Mouse (Mus musculus) limb, embryonic 11.5 days (tissue): Measurements from ENCODE around the gene Mcoln2. TPM values are rescaled to one million over a fixed set of nuclear protein-coding genes. Genes with fewer than 3 reads are reported as not detected.

Experiments
- ATAC-seq: fragments of 200-750 bp; cut with Nextera tagmentation; 2 replicates; pipeline ENCODE4 v1.8.0; 2017; ENCODE audit warnings: low read depth; ENCODE audit not compliant: insufficient number of reproducible peaks, low FRiP score, low TSS enrichment
- DNase-seq: peaks from one replicate; pipeline ENCODE4 v3.0.0-alpha.2; 2015; ENCODE audit warnings: low spot score
- H3K27ac ChIP-seq: fragments of 300-500 bp; sonication (generic); replicated peaks from 2 replicates; pipeline ENCODE4 v1.5.1; 2014; ENCODE audit warnings: low read depth, mild to moderate bottlenecking, low read length
- H3K27me3 ChIP-seq: fragments of 300-500 bp; sonication (generic); 2 replicates; pipeline ENCODE4 v1.6.1; 2014; ENCODE audit warnings: mild to moderate bottlenecking, low read length, mixed read lengths; ENCODE audit not compliant: control insufficient read depth, insufficient read depth
- H3K36me3 ChIP-seq: fragments of 300-500 bp; sonication (generic); 2 replicates; pipeline ENCODE4 v1.6.1; 2014; ENCODE audit warnings: mild to moderate bottlenecking, low read length, moderate library complexity, mixed read lengths; ENCODE audit not compliant: control insufficient read depth, insufficient read depth
- H3K4me1 ChIP-seq: fragments of 300-500 bp; sonication (generic); 2 replicates; pipeline ENCODE4 v1.6.1; 2014; ENCODE audit warnings: low read length, mixed read lengths; ENCODE audit not compliant: control insufficient read depth, insufficient read depth
- H3K4me2 ChIP-seq: fragments of 300-500 bp; sonication (generic); 2 replicates; pipeline ENCODE4 v1.6.1; 2014; ENCODE audit warnings: low read depth, mild to moderate bottlenecking, moderate library complexity; ENCODE audit not compliant: severe bottlenecking
- H3K4me3 ChIP-seq: fragments of 300-500 bp; sonication (generic); 2 replicates; pipeline ENCODE4 v1.5.1; 2014; ENCODE audit warnings: low read depth, low read length
- H3K9ac ChIP-seq: fragments of 300-500 bp; sonication (generic); 2 replicates; pipeline ENCODE4 v1.6.1; 2014; ENCODE audit warnings: mild to moderate bottlenecking, low read length
- H3K9me3 ChIP-seq: fragments of 300-500 bp; sonication (generic); 2 replicates; pipeline ENCODE4 v1.6.1; 2016; ENCODE audit warnings: low read length; ENCODE audit not compliant: control insufficient read depth
- WGBS: fragments of 180-500 bp; shearing (Covaris S2); extraction: QIAGEN DNeasy Blood & Tissue Kit; methylation state at CpG from one replicate; pipeline ENCODE4 v1.1.7; 2014; 5-methylcytosine and 5-hydroxymethylcytosine counted together
- polyA plus RNA-seq: library from polyadenylated mRNA; unstranded; fragments of >200 nt; fragmentation: Nextera tagmentation; extraction: Ambion mirVana; gene quantifications from 2 replicates; pipeline ENCODE4 v1.2.1, GENCODE M21; 2014

The Mcoln2 gene
- polyA plus RNA-seq, 1 experiment from 2014 or later = 0.63 TPM

- Histone ChIP-seq H3K9me3 (no peaks in the 10 kb centered on the region), H3K9ac (no peak overlapping the region), H3K27me3 (no peaks in the 10 kb centered on the region), H3K4me1 (no peaks in the 10 kb centered on the region), H3K4me3 (no peak overlapping the region), H3K36me3 (no peaks in the 10 kb centered on the region), H3K27ac (no peak overlapping the region), H3K4me2 (no peak overlapping the region)
- DNase-seq = peak; percentile 78
- ATAC-seq = no peak
- 33% methylated on average over 13 of the region's 13 CpGs for WGBS
These were observed 35.5 kb downstream of the Mcoln2 start for GRCm38 (mm10) chr3:146184992-146185657.

- Histone ChIP-seq H3K4me3 (no peak overlapping the region), H3K9ac (no peak overlapping the region), H3K27me3 (no peaks in the 10 kb centered on the region), H3K4me1 (no peaks in the 10 kb centered on the region), H3K9me3 (no peaks in the 10 kb centered on the region), H3K27ac (no peak overlapping the region), H3K36me3 (no peaks in the 10 kb centered on the region), H3K4me2 (no peak overlapping the region)
- no peak for ATAC-seq
- 87% methylated on average over 10 of the region's 10 CpGs for WGBS
- DNase-seq = no peak
These were observed 36.4 kb downstream of the Mcoln2 start for GRCm38 (mm10) chr3:146186033-146186432.

- DNase-seq = no peak
- H3K27ac ChIP-seq = no peak overlapping the region
- 70% methylated on average over 10 of the region's 10 CpGs for WGBS
These were observed 40.3 kb downstream of the Mcoln2 start for GRCm38 (mm10) chr3:146189933-146190332.

DNA sequence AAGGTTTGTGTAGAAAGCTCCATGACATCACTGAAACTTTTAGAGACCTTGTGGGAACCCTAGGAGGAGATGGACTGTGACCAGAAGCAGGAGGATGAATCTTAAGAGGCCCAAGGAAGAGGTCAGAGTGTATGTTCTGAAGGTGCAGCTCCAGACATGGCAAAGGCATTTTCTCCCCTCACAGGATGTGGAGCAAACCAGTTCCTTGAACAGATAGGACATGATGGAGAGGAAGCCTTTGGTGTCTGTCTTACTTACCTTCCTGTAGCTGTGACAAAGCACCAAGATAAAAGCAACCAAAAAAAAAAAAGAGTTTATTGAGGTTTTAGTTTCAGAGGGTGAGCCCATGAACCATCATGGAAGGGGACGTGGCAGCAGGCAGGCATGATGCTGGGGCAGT is 42.9 kb downstream of the Mcoln2 start:
- Histone ChIP-seq H3K27me3 (no peaks in the 10 kb centered on the region), H3K36me3 (no peaks in the 10 kb centered on the region), H3K9me3 (no peaks in the 10 kb centered on the region), H3K27ac (no peak overlapping the region), H3K4me1 (no peaks in the 10 kb centered on the region), H3K9ac (no peak overlapping the region), H3K4me2 (no peak overlapping the region), H3K4me3 (no peak overlapping the region)
- WGBS = 86% methylated on average over 1 of the region's 1 CpGs
- ATAC-seq (no peak), DNase-seq (no peak)

More at GRCm38 (mm10) chr3:146189933-146190332, 40.3 kb downstream of the Mcoln2 start:
- no peak overlapping the region for H3K4me3 ChIP-seq
- no peak overlapping the region for H3K9ac ChIP-seq
- no peak for ATAC-seq
- no peaks in the 10 kb centered on the region for H3K4me1 ChIP-seq
- H3K4me2 ChIP-seq = no peak overlapping the region
- H3K27me3 ChIP-seq = no peaks in the 10 kb centered on the region
- no peaks in the 10 kb centered on the region for H3K9me3 ChIP-seq
- H3K36me3 ChIP-seq = no peaks in the 10 kb centered on the region

- no peak for DNase-seq
- 87% methylated on average over 5 of the region's 5 CpGs for WGBS
- no peak overlapping the region for H3K4me2 ChIP-seq
- no peaks in the 10 kb centered on the region for H3K27me3 ChIP-seq
- no peaks in the 10 kb centered on the region for H3K36me3 ChIP-seq
- H3K27ac ChIP-seq = no peak overlapping the region
- H3K9me3 ChIP-seq = no peaks in the 10 kb centered on the region
- H3K4me1 ChIP-seq = no peaks in the 10 kb centered on the region
- no peak overlapping the region for H3K4me3 ChIP-seq
- H3K9ac ChIP-seq = no peak overlapping the region
- no peak for ATAC-seq
These were observed 45.5 kb downstream of the Mcoln2 start for GRCm38 (mm10) chr3:146195153-146195552.

DNA sequence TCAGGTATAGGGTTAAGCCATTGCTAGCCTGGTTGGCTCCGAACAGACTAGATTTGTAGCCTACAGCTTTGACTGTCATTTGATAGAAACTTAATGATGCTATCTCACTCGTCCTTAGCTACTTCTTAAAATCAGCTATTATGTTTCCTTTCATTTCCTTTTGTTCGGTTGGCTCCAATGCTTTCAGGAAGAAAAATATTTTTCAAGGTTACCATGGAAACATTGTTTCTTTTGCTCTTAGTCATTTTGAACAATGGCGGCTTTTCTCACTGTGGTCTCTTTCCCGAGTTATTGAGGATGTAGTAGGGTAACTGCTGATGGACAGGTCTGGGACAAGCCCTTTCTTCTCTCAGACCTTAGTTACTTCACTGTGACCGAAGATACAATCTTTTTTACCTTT is 46.7 kb downstream of the Mcoln2 start:
- DNase-seq (no peak), ATAC-seq (no peak)
- H3K27ac ChIP-seq = no peak overlapping the region
- H3K36me3 ChIP-seq = no peaks in the 10 kb centered on the region
- H3K9ac ChIP-seq = no peak overlapping the region
- no peak overlapping the region for H3K4me2 ChIP-seq
- no peaks in the 10 kb centered on the region for H3K4me1 ChIP-seq
- 82% methylated on average over 6 of the region's 6 CpGs for WGBS
- H3K4me3 ChIP-seq = no peak overlapping the region
- H3K27me3 ChIP-seq = no peaks in the 10 kb centered on the region
- H3K9me3 ChIP-seq = no peaks in the 10 kb centered on the region

DNA sequence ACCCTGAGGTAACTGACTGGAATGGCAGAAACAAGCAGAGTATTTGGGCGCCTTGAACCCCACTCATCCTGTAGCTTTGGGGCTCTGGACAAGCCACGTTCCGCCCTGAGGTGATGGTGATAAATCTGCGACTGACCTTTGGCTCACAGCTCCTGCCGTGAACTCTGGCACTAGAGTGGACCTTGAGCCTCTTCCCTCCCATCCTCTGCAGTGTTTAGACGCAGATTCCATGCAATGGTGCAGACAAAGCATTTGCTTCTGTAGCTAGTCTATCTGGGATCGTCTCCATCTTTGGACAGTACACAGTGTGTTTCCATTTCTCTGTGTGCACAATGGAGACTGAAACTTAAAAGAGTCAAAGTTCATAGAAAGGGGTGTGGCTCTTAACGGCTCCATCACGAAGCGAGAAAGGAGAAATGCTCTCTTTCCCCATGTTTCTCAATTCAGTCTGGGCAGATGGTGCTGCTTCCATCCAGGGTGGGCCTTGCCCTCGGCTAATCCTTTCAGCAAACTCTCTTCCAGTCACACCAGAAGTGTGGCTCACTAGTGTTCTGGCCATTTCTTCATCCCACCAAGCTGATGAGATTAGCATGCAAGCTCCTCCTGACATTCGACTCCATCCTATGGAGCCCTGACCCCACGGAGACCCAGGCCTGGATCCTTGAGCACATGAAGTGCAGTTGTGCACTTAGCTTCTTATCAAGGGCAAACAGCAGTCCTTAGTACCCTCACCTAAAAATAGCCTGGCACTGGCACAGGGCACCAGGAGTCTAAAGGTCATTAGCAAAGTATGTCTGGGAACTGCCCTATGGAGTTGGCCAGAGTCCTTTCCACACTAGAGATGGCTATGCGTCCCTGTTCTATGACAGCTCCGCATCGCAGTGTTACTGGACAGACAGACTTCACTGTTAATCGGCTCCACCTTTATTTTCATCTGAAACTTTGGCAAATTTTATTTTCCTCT is 47.4 kb downstream of the Mcoln2 start:
- ATAC-seq = no peak
- Histone ChIP-seq H3K27me3 (no peaks in the 10 kb centered on the region), H3K4me3 (no peak overlapping the region), H3K27ac (no peak overlapping the region), H3K4me2 (no peak overlapping the region), H3K4me1 (no peaks in the 10 kb centered on the region), H3K9me3 (no peaks in the 10 kb centered on the region), H3K36me3 (no peaks in the 10 kb centered on the region), H3K9ac (no peak overlapping the region)
- WGBS = 78% methylated on average over 17 of the region's 17 CpGs
- DNase-seq = no peak

DNA sequence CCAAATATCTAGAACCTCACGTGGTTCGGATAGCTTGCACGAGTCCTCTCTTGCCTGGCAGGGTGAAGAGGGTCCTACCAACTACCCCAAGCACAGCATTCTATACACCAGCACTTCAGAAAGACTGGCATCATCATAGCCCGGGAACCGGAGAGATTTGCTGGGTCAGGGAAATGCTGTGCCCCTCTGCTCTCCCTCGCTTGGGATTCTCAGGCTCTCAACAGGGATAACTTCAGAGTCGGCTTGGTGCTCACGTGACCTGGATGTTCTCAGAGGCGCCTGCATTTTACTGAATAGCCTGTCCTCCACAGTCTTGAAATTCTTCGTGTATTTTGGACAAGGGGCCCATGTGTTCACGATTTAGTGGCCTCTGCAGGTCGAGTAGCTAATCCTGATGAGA is 48.2 kb downstream of the Mcoln2 start:
- Histone ChIP-seq H3K4me3 (no peak overlapping the region), H3K4me2 (no peak overlapping the region), H3K27ac (no peak overlapping the region), H3K9me3 (no peaks in the 10 kb centered on the region), H3K27me3 (no peaks in the 10 kb centered on the region), H3K36me3 (no peaks in the 10 kb centered on the region), H3K9ac (no peak overlapping the region), H3K4me1 (no peaks in the 10 kb centered on the region)
- WGBS = 85% methylated on average over 12 of the region's 12 CpGs
- DNase-seq (no peak), ATAC-seq (no peak)
